Mouse (Mus musculus): ENCODE results near the gene Med12l. TPM values are rescaled to one million over a fixed set of nuclear protein-coding genes. Genes with fewer than 3 reads are reported as not detected.

Med12l gene
- polyA plus RNA-seq, 1 experiment from 2014 or later, result 2.8 TPM

DNA sequence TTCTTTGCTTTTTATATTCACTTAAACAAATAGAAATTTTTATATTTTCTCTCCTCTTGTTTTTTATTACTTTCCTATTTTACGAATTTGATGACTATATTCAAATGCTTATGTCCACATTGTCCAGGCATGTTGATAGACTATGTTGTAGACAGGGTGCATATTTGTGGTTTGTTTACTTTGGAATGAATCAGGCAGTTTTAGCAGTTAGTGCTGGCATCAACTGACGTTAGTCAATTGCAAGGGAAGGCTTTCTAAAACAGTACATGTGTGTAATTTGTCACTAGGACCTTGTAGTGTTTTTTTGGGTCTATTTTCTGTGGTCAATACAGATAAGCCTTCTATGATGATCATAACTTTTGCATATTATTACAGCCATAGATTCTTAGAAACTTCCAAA is 284.9 kb downstream of the Med12l start:
- H3K4me1 ChIP-seq (ENCODE audit: insufficient read depth), result no peaks in the 10 kb centered on the region
- no peak overlapping the region for H3K27ac ChIP-seq (ENCODE audit: low read depth)
- no peak overlapping the region for H3K9ac ChIP-seq
- no peak overlapping the region for H3K4me3 ChIP-seq (ENCODE audit: low read depth, low read length)
- H3K4me2 ChIP-seq, result no peak overlapping the region
- TF ChIP-seq CTCF (IDR thresholded peaks at IDR 0.05; ENCODE audit: low read depth), result no peak
- H3K27me3 ChIP-seq (ENCODE audit: insufficient read depth, low read length), result no peaks in the 10 kb centered on the region
- 40% methylated on average over 2 of the region's 2 CpGs for WGBS
- no peak for DNase-seq
- H3K9me3 ChIP-seq (ENCODE audit: low read depth, low read length), result no peaks in the 10 kb centered on the region
- H3K36me3 ChIP-seq (ENCODE audit: insufficient read depth), result no peaks in the 10 kb centered on the region
- ATAC-seq (ENCODE audit: insufficient read depth), result no peak

DNA sequence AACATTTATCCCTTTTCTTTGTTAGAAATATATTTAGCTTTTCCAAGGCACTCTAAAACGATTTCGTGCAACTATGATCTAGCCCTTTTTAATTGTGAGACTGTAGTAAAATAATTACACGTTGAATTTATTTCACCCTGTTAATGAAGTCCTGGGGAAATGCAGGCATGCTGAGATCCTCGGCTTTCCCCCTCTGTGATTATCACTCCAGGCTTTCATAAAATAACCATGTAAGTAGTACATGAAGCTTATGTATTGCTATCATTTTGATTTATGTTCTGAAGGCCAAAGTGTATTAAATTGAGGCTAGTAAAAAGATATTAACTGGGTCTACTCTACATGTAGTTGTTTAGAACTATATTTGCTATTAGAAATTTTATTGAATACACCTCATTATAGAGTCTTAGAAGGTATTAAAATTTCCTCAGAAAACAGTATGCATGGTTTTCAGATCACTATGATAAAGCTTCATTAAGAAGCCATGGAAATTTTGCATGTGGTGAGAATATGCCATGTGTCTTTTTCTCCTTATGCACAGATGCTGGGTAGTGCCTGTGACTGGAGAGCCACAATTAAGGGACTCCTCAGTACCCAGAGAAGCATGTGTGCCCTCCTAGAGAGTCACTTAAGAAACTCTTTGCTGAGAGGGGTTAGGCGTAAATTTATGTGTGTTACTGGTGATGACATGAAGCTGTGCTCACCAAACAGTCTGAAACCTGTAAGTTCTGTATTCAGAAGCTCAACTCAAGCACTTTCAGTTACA is 288.0 kb downstream of the Med12l start:
- Histone ChIP-seq H3K9me3 (ENCODE audit: low read depth, low read length) (no peaks in the 10 kb centered on the region), H3K4me3 (ENCODE audit: low read depth, low read length) (no peak overlapping the region), H3K27ac (ENCODE audit: low read depth) (no peak overlapping the region), H3K4me1 (ENCODE audit: insufficient read depth) (no peaks in the 10 kb centered on the region), H3K36me3 (ENCODE audit: insufficient read depth) (no peaks in the 10 kb centered on the region), H3K27me3 (ENCODE audit: insufficient read depth, low read length) (no peaks in the 10 kb centered on the region), H3K9ac (no peak overlapping the region), H3K4me2 (no peak overlapping the region)
- TF ChIP-seq CTCF (IDR thresholded peaks at IDR 0.05; ENCODE audit: low read depth), result no peak
- no peak for DNase-seq
- ATAC-seq (ENCODE audit: insufficient read depth), result no peak
- WGBS, result 81% methylated on average over 5 of the region's 5 CpGs

DNA sequence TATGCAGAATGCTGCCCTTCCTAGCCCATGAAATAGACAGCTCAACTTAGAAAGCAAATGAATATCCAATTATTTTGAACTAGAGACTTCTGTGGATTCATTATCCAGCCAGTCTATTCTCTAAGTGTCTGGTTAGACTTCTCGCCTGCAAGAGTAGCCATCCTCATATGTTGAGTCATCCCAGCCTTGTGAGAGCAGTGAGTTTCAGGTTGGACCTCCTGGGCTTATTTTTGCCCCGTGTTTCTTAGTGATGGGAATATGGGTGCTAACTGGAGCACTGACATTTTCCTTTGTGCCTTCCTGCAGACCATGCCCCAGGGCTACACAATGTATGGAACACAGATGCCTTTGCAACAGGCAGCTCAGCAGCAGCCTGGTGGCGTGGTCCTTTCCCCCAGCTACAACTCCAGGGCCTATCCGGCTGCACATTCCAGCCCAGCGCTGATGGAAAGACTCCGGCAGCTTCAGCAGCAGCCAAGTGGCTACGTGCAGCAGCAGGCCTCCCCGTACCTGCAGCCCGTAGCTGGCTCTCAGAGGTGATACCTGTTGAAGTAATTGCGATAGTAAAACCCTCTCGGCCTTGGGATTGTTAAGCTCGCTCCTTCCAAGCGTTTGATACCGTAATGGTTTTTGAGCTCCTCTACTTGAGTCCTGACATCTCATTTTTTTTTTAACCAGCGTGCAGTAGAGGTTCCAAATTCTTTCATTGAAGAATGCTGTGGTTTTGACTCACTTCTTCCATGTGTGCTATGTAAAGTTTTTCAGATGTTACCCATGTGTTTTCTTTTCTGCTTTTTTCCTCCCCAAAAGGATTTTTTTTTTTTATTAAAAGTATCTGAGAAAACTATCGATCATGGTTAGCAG is 290.3 kb downstream of the Med12l start:
- Histone ChIP-seq H3K9ac (no peak overlapping the region), H3K27me3 (ENCODE audit: insufficient read depth, low read length) (no peaks in the 10 kb centered on the region), H3K4me3 (ENCODE audit: low read depth, low read length) (no peak overlapping the region), H3K36me3 (ENCODE audit: insufficient read depth) (no peaks in the 10 kb centered on the region), H3K4me2 (no peak overlapping the region), H3K4me1 (ENCODE audit: insufficient read depth) (no peaks in the 10 kb centered on the region), H3K9me3 (ENCODE audit: low read depth, low read length) (no peaks in the 10 kb centered on the region), H3K27ac (ENCODE audit: low read depth) (no peak overlapping the region)
- WGBS, result 82% methylated on average over 16 of the region's 16 CpGs
- no peak for TF ChIP-seq CTCF (IDR thresholded peaks at IDR 0.05; ENCODE audit: low read depth)
- DNase-seq (no peak), ATAC-seq (ENCODE audit: insufficient read depth) (no peak)

DNA sequence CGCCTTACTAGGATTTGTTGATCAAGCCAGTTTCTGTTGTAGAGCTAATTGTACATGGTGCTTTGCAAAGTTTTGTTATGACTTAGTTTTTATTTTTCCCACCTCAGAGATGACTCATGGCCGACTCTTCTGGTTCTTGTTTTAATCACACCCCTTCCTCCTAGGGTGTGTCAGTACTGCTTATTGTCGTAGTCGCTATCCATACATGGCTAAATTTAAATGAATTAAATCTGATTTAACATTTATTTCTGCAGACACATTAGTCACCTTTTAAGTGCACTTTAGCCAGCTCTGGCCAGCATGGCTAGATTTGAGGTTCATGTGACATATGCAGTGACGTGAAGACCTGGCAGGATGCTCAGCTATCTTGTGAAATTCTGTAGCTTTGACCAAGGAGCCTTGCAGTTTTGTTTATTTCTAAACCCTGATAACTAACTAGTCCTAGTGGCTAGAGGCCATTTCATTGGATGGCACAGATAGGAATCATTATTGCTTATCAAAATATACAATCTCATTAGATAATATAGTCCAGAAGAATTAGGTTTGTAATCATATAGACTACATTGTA is 291.0 kb downstream of the Med12l start:
- WGBS, result 88% methylated on average over 5 of the region's 5 CpGs
- H3K9ac ChIP-seq, result no peak overlapping the region
- DNase-seq (no peak), ATAC-seq (ENCODE audit: insufficient read depth) (no peak)
- no peaks in the 10 kb centered on the region for H3K27me3 ChIP-seq (ENCODE audit: insufficient read depth, low read length)
- no peak overlapping the region for H3K4me3 ChIP-seq (ENCODE audit: low read depth, low read length)
- TF ChIP-seq CTCF (IDR thresholded peaks at IDR 0.05; ENCODE audit: low read depth), result no peak
- H3K4me1 ChIP-seq (ENCODE audit: insufficient read depth), result no peaks in the 10 kb centered on the region
- no peak overlapping the region for H3K27ac ChIP-seq (ENCODE audit: low read depth)
- H3K4me2 ChIP-seq, result no peak overlapping the region
- H3K9me3 ChIP-seq (ENCODE audit: low read depth, low read length), result no peaks in the 10 kb centered on the region
- no peaks in the 10 kb centered on the region for H3K36me3 ChIP-seq (ENCODE audit: insufficient read depth)

DNA sequence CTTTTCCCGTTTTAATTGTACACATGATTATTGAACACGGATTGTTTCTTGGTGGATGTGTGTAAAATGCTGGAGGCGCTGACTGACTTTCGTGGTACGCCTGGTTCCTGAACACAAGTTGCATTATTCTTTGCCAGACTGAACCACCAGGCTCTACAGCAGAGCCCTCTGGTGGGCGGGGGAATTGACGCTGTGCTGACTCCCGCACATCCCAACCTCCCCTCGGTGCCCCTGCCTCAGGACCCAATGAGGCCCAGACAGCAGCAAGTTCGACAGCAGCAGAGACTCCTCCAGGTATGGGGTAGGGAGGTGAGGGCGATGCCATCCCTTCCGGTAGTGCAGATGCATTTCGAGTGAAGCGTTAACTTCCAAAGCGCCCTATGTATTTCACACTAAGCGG is 292.0 kb downstream of the Med12l start:
- no peaks in the 10 kb centered on the region for H3K9me3 ChIP-seq (ENCODE audit: low read depth, low read length)
- H3K4me2 ChIP-seq, result no peak overlapping the region
- H3K36me3 ChIP-seq (ENCODE audit: insufficient read depth), result no peaks in the 10 kb centered on the region
- H3K4me1 ChIP-seq (ENCODE audit: insufficient read depth), result no peaks in the 10 kb centered on the region
- H3K27ac ChIP-seq (ENCODE audit: low read depth), result no peak overlapping the region
- no peaks in the 10 kb centered on the region for H3K27me3 ChIP-seq (ENCODE audit: insufficient read depth, low read length)
- H3K9ac ChIP-seq, result no peak overlapping the region
- ATAC-seq (ENCODE audit: insufficient read depth), result no peak
- TF ChIP-seq CTCF (IDR thresholded peaks at IDR 0.05; ENCODE audit: low read depth), result no peak
- H3K4me3 ChIP-seq (ENCODE audit: low read depth, low read length), result no peak overlapping the region
- no peak for DNase-seq
- WGBS, result 80% methylated on average over 16 of the region's 16 CpGs

DNA sequence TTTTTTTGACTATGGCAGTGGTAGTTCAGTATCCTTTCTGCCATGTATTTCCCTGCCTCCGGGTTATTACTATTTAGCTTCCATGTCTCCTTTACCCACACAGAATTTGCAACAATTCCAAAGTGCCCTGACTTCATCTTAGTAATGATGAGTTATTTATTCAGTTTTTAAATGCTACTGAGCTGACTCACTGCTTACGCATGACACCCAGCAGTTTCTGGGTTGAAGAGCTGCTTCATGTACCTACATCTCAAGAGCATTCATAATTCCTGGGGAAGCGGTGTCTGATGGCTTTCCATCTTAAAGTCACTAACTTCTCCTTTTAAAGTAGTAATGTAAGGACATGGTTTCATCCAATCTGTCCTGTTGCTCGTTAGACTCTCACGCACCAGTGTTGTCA is 299.3 kb downstream of the Med12l start:
- Histone ChIP-seq H3K36me3 (ENCODE audit: insufficient read depth) (0 out of 2 replicates have a peak, but pooled peaks cover 2% of the 10 kb centered on the region), H3K4me3 (ENCODE audit: low read depth, low read length) (no peak overlapping the region), H3K4me1 (ENCODE audit: insufficient read depth) (no peaks in the 10 kb centered on the region), H3K4me2 (no peak overlapping the region), H3K9me3 (ENCODE audit: low read depth, low read length) (no peaks in the 10 kb centered on the region), H3K9ac (no peak overlapping the region), H3K27ac (ENCODE audit: low read depth) (no peak overlapping the region), H3K27me3 (ENCODE audit: insufficient read depth, low read length) (no peaks in the 10 kb centered on the region)
- DNase-seq (no peak), ATAC-seq (ENCODE audit: insufficient read depth) (no peak)
- no peak for TF ChIP-seq CTCF (IDR thresholded peaks at IDR 0.05; ENCODE audit: low read depth)
- WGBS, result 93% methylated on average over 5 of the region's 5 CpGs

DNA sequence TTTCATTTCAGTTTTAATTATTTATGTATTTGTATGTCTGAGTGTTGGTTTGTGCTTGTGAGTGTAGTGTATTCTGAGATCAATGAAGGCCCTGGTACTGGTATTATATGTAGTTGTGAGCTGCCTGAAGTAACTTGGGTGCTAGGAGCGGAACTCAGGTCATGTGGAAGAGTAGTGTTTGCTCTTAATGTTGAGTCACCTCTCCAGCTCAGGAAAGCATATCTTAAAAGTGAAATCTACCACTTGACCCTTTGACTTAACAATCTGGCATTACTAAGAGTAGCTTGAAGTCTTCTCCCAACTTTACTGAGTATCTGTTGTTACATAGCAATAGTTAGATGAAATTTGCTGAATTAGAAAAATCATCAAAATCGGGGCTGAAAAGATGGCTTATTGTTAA is 299.9 kb downstream of the Med12l start:
- Histone ChIP-seq H3K9ac (no peak overlapping the region), H3K27me3 (ENCODE audit: insufficient read depth, low read length) (no peaks in the 10 kb centered on the region), H3K36me3 (ENCODE audit: insufficient read depth) (0 out of 2 replicates have a peak, but pooled peaks cover 2% of the 10 kb centered on the region), H3K4me1 (ENCODE audit: insufficient read depth) (no peaks in the 10 kb centered on the region), H3K4me2 (no peak overlapping the region), H3K27ac (ENCODE audit: low read depth) (no peak overlapping the region), H3K9me3 (ENCODE audit: low read depth, low read length) (no peaks in the 10 kb centered on the region), H3K4me3 (ENCODE audit: low read depth, low read length) (no peak overlapping the region)
- TF ChIP-seq CTCF (IDR thresholded peaks at IDR 0.05; ENCODE audit: low read depth), result no peak
- 87% methylated on average over 2 of the region's 2 CpGs for WGBS
- DNase-seq, result no peak
- no peak for ATAC-seq (ENCODE audit: insufficient read depth)
